Mouse (Mus musculus): ENCODE data around the gene Lrrk1. TPM values are rescaled to one million over a fixed set of nuclear protein-coding genes. Genes with fewer than 3 reads are reported as not detected.

The Lrrk1 gene
- polyA plus RNA-seq, 1 experiment from 2014 or later, result 4.7 TPM

- no peak for DNase-seq (ENCODE audit: low spot score)
- no peaks in the 10 kb centered on the region for H3K27me3 ChIP-seq (ENCODE audit: control insufficient read depth, insufficient read depth, low read length)
- no peaks in the 10 kb centered on the region for H3K4me1 ChIP-seq (replicated peaks; ENCODE audit: control insufficient read depth, insufficient read depth, low read length)
- no peak overlapping the region for H3K27ac ChIP-seq
- 0 out of 2 replicates have a peak, but pooled peaks cover 3% of the 10 kb centered on the region for H3K9me3 ChIP-seq (ENCODE audit: control insufficient read depth, low read length)
- no peaks in the 10 kb centered on the region for H3K36me3 ChIP-seq (replicated peaks; ENCODE audit: control insufficient read depth, insufficient read depth)
- WGBS, result 86% methylated on average over 26 of the region's 26 CpGs
- ATAC-seq (ENCODE audit: low FRiP score), result no peak
- no peak overlapping the region for H3K4me2 ChIP-seq (replicated peaks)
- H3K9ac ChIP-seq, result no peak overlapping the region
- H3K4me3 ChIP-seq (replicated peaks; ENCODE audit: low read length), result no peak overlapping the region
Observed at GRCm38 (mm10) chr7:66310670-66311656, 77.2 kb downstream of the Lrrk1 start.

GRCm38 (mm10) chr7:66309950-66310669 is 78.0 kb downstream of the Lrrk1 start:
- H3K9ac ChIP-seq, result no peak overlapping the region
- no peaks in the 10 kb centered on the region for H3K4me1 ChIP-seq (replicated peaks; ENCODE audit: control insufficient read depth, insufficient read depth, low read length)
- H3K36me3 ChIP-seq (replicated peaks; ENCODE audit: control insufficient read depth, insufficient read depth), result no peaks in the 10 kb centered on the region
- 45% methylated on average over 7 of the region's 7 CpGs for WGBS
- no peak overlapping the region for H3K4me2 ChIP-seq (replicated peaks)
- H3K27ac ChIP-seq, result no peak overlapping the region
- ATAC-seq (ENCODE audit: low FRiP score) (no peak), DNase-seq (ENCODE audit: low spot score) (peak; percentile 91)
- H3K27me3 ChIP-seq (ENCODE audit: control insufficient read depth, insufficient read depth, low read length), result no peaks in the 10 kb centered on the region
- no peaks in the 10 kb centered on the region for H3K9me3 ChIP-seq (ENCODE audit: control insufficient read depth, low read length)
- H3K4me3 ChIP-seq (replicated peaks; ENCODE audit: low read length), result no peak overlapping the region

- ATAC-seq (ENCODE audit: low FRiP score) (no peak), DNase-seq (ENCODE audit: low spot score) (no peak)
- no peaks in the 10 kb centered on the region for H3K36me3 ChIP-seq (replicated peaks; ENCODE audit: control insufficient read depth, insufficient read depth)
- 72% methylated on average over 5 of the region's 5 CpGs for WGBS
- H3K4me1 ChIP-seq (replicated peaks; ENCODE audit: control insufficient read depth, insufficient read depth, low read length), result no peaks in the 10 kb centered on the region
- no peak overlapping the region for H3K9ac ChIP-seq
- H3K9me3 ChIP-seq (ENCODE audit: control insufficient read depth, low read length), result no peaks in the 10 kb centered on the region
- no peak overlapping the region for H3K27ac ChIP-seq
- H3K27me3 ChIP-seq (ENCODE audit: control insufficient read depth, insufficient read depth, low read length), result no peaks in the 10 kb centered on the region
- H3K4me2 ChIP-seq (replicated peaks), result no peak overlapping the region
- no peak overlapping the region for H3K4me3 ChIP-seq (replicated peaks; ENCODE audit: low read length)
Observed at GRCm38 (mm10) chr7:66309240-66309949, 78.8 kb downstream of the Lrrk1 start.

DNA sequence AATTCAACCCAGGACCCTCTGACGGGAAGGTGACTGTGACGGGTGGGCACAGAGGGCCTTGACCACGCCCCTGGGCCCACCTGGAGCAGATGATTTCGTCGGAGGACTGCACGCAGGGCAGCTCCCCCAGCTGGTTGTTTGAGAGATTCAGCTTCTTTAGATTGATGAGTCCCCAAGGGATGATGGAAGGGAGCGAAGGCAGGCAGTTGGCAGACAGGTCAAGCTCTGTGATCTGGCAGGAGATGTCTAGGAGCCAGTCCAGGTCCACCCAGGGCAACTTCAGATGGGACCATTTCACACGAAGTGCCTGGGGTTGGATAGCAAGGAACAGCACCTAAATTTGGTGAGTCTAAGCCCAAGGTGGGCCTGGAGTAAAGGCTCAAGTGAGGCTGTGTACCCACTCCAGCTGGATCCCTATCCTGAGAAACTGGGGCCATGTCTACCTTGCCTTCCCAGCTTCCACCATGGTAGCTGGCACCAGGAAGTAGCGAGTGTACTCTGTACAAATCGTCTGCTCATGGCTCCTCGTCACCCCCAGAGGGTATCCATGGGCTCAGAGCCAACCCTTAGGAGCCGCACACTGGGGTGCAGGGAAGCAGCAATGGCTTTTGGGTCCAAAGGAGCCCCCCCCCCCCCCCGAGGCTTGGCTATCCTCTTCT is 79.4 kb downstream of the Lrrk1 start:
- no peaks in the 10 kb centered on the region for H3K9me3 ChIP-seq (ENCODE audit: control insufficient read depth, low read length)
- no peak overlapping the region for H3K4me3 ChIP-seq (replicated peaks; ENCODE audit: low read length)
- WGBS, result 66% methylated on average over 13 of the region's 13 CpGs
- no peak overlapping the region for H3K27ac ChIP-seq
- DNase-seq (ENCODE audit: low spot score), result no peak
- H3K4me2 ChIP-seq (replicated peaks), result no peak overlapping the region
- H3K4me1 ChIP-seq (replicated peaks; ENCODE audit: control insufficient read depth, insufficient read depth, low read length), result no peaks in the 10 kb centered on the region
- H3K9ac ChIP-seq, result no peak overlapping the region
- ATAC-seq (ENCODE audit: low FRiP score), result no peak
- no peaks in the 10 kb centered on the region for H3K27me3 ChIP-seq (ENCODE audit: control insufficient read depth, insufficient read depth, low read length)
- no peaks in the 10 kb centered on the region for H3K36me3 ChIP-seq (replicated peaks; ENCODE audit: control insufficient read depth, insufficient read depth)

GRCm38 (mm10) chr7:66307791-66308190 is 80.4 kb downstream of the Lrrk1 start:
- no peak overlapping the region for H3K9ac ChIP-seq
- no peaks in the 10 kb centered on the region for H3K27me3 ChIP-seq (ENCODE audit: control insufficient read depth, insufficient read depth, low read length)
- no peak for DNase-seq (ENCODE audit: low spot score)
- no peaks in the 10 kb centered on the region for H3K36me3 ChIP-seq (replicated peaks; ENCODE audit: control insufficient read depth, insufficient read depth)
- H3K27ac ChIP-seq, result no peak overlapping the region
- H3K4me1 ChIP-seq (replicated peaks; ENCODE audit: control insufficient read depth, insufficient read depth, low read length), result no peaks in the 10 kb centered on the region
- no peak overlapping the region for H3K4me2 ChIP-seq (replicated peaks)
- no peaks in the 10 kb centered on the region for H3K9me3 ChIP-seq (ENCODE audit: control insufficient read depth, low read length)
- H3K4me3 ChIP-seq (replicated peaks; ENCODE audit: low read length), result no peak overlapping the region
- no peak for ATAC-seq (ENCODE audit: low FRiP score)
- 92% methylated on average over 2 of the region's 2 CpGs for WGBS

GRCm38 (mm10) chr7:66305714-66306198 is 82.4 kb downstream of the Lrrk1 start:
- ATAC-seq (ENCODE audit: low FRiP score), result no peak
- no peaks in the 10 kb centered on the region for H3K4me1 ChIP-seq (replicated peaks; ENCODE audit: control insufficient read depth, insufficient read depth, low read length)
- H3K36me3 ChIP-seq (replicated peaks; ENCODE audit: control insufficient read depth, insufficient read depth), result no peaks in the 10 kb centered on the region
- no peak overlapping the region for H3K4me2 ChIP-seq (replicated peaks)
- no peaks in the 10 kb centered on the region for H3K27me3 ChIP-seq (ENCODE audit: control insufficient read depth, insufficient read depth, low read length)
- no peak for DNase-seq (ENCODE audit: low spot score)
- no peak overlapping the region for H3K4me3 ChIP-seq (replicated peaks; ENCODE audit: low read length)
- peak overlapping the region; percentile 34; the same call in 1 of the 2 replicates for H3K27ac ChIP-seq
- no peak overlapping the region for H3K9ac ChIP-seq
- WGBS, result 75% methylated on average over 16 of the region's 16 CpGs
- H3K9me3 ChIP-seq (ENCODE audit: control insufficient read depth, low read length), result no peaks in the 10 kb centered on the region

- H3K4me1 ChIP-seq (replicated peaks; ENCODE audit: control insufficient read depth, insufficient read depth, low read length), result no peaks in the 10 kb centered on the region
- no peaks in the 10 kb centered on the region for H3K36me3 ChIP-seq (replicated peaks; ENCODE audit: control insufficient read depth, insufficient read depth)
- no peak overlapping the region for H3K27ac ChIP-seq
- ATAC-seq (ENCODE audit: low FRiP score), result peak; percentile 41; the same call in 1 of the 2 replicates
- no peak overlapping the region for H3K9ac ChIP-seq
- no peak for DNase-seq (ENCODE audit: low spot score)
- no peaks in the 10 kb centered on the region for H3K27me3 ChIP-seq (ENCODE audit: control insufficient read depth, insufficient read depth, low read length)
- 74% methylated on average over 8 of the region's 8 CpGs for WGBS
- H3K4me3 ChIP-seq (replicated peaks; ENCODE audit: low read length), result no peak overlapping the region
- H3K9me3 ChIP-seq (ENCODE audit: control insufficient read depth, low read length), result no peaks in the 10 kb centered on the region
- H3K4me2 ChIP-seq (replicated peaks), result no peak overlapping the region
Observed at GRCm38 (mm10) chr7:66304993-66305713, 83.0 kb downstream of the Lrrk1 start.

- 93% methylated on average over 14 of the region's 14 CpGs for WGBS
- Histone ChIP-seq H3K9me3 (ENCODE audit: control insufficient read depth, low read length) (no peaks in the 10 kb centered on the region), H3K4me1 (replicated peaks; ENCODE audit: control insufficient read depth, insufficient read depth, low read length) (no peaks in the 10 kb centered on the region), H3K4me2 (replicated peaks) (no peak overlapping the region), H3K27ac (peak overlapping the region; percentile 32; the same call in 1 of the 2 replicates), H3K27me3 (ENCODE audit: control insufficient read depth, insufficient read depth, low read length) (no peaks in the 10 kb centered on the region), H3K36me3 (replicated peaks; ENCODE audit: control insufficient read depth, insufficient read depth) (no peaks in the 10 kb centered on the region), H3K4me3 (replicated peaks; ENCODE audit: low read length) (no peak overlapping the region), H3K9ac (no peak overlapping the region)
- ATAC-seq (ENCODE audit: low FRiP score) (no peak), DNase-seq (ENCODE audit: low spot score) (no peak)
Observed at GRCm38 (mm10) chr7:66303922-66304660, 84.1 kb downstream of the Lrrk1 start.
